Mouse (Mus musculus): ENCODE measurements around the gene Sbno2. TPM values are rescaled to one million over a fixed set of nuclear protein-coding genes. Genes with fewer than 3 reads are reported as not detected.

The Sbno2 gene
- polyA plus RNA-seq, 1 experiment from 2014 or later: 13.2 TPM

GRCm38 (mm10) chr10:80017361-80017760, 88.0 kb downstream of the Sbno2 start:
- no peak overlapping the region for H3K4me2 ChIP-seq (replicated peaks; ENCODE audit: low read depth, low read length)
- H3K27ac ChIP-seq (ENCODE audit: low read length): no peak overlapping the region
- ATAC-seq (ENCODE audit: insufficient number of reproducible peaks, insufficient read depth, low FRiP score, low read depth): no peak
- no peak overlapping the region for H3K4me3 ChIP-seq (ENCODE audit: low read depth, low read length)
- H3K4me1 ChIP-seq (ENCODE audit: control insufficient read depth, insufficient read depth, low read length): peaks cover 22% of the 10 kb centered on the region
- H3K9me3 ChIP-seq (ENCODE audit: control insufficient read depth, low read depth, low read length): no peaks in the 10 kb centered on the region
- 59% methylated on average over 3 of the region's 3 CpGs for WGBS
- H3K9ac ChIP-seq (replicated peaks; ENCODE audit: low read depth, low read length): no peak overlapping the region
- H3K36me3 ChIP-seq (ENCODE audit: control insufficient read depth, insufficient read depth, low read length): no peaks in the 10 kb centered on the region
- H3K27me3 ChIP-seq (ENCODE audit: control insufficient read depth, insufficient read depth, low read length): peaks cover 21% of the 10 kb centered on the region

GRCm38 (mm10) chr10:80016931-80017330, 88.4 kb downstream of the Sbno2 start:
- H3K4me3 ChIP-seq (ENCODE audit: low read depth, low read length): no peak overlapping the region
- no peak overlapping the region for H3K27ac ChIP-seq (ENCODE audit: low read length)
- H3K27me3 ChIP-seq (ENCODE audit: control insufficient read depth, insufficient read depth, low read length): peaks cover 21% of the 10 kb centered on the region
- H3K9ac ChIP-seq (replicated peaks; ENCODE audit: low read depth, low read length): no peak overlapping the region
- H3K36me3 ChIP-seq (ENCODE audit: control insufficient read depth, insufficient read depth, low read length): no peaks in the 10 kb centered on the region
- H3K4me2 ChIP-seq (replicated peaks; ENCODE audit: low read depth, low read length): no peak overlapping the region
- H3K9me3 ChIP-seq (ENCODE audit: control insufficient read depth, low read depth, low read length): no peaks in the 10 kb centered on the region
- ATAC-seq (ENCODE audit: insufficient number of reproducible peaks, insufficient read depth, low FRiP score, low read depth): no peak
- WGBS: 85% methylated on average over 10 of the region's 10 CpGs
- H3K4me1 ChIP-seq (ENCODE audit: control insufficient read depth, insufficient read depth, low read length): peaks cover 22% of the 10 kb centered on the region

GRCm38 (mm10) chr10:80016511-80016910, 88.9 kb downstream of the Sbno2 start, which contains the start of gene Arhgap45:
Arhgap45 (plus strand) TSS chr10:80016653.
- no peak within 1 kb of the TSS for H3K9ac ChIP-seq (replicated peaks; ENCODE audit: low read depth, low read length)
- H3K36me3 ChIP-seq (ENCODE audit: control insufficient read depth, insufficient read depth, low read length): no peaks in the 10 kb centered on the region
- no peak for ATAC-seq (ENCODE audit: insufficient number of reproducible peaks, insufficient read depth, low FRiP score, low read depth)
- peaks cover 21% of the 10 kb centered on the region for H3K27me3 ChIP-seq (ENCODE audit: control insufficient read depth, insufficient read depth, low read length)
- peaks cover 22% of the 10 kb centered on the region for H3K4me1 ChIP-seq (ENCODE audit: control insufficient read depth, insufficient read depth, low read length)
- no peak within 1 kb of the TSS for H3K27ac ChIP-seq (ENCODE audit: low read length)
- 74% methylated on average over 11 of the region's 11 CpGs for WGBS
- H3K4me3 ChIP-seq (ENCODE audit: low read depth, low read length): no peak within 1 kb of the TSS
- no peaks in the 10 kb centered on the region for H3K9me3 ChIP-seq (ENCODE audit: control insufficient read depth, low read depth, low read length)
- H3K4me2 ChIP-seq (replicated peaks; ENCODE audit: low read depth, low read length): no peak within 1 kb of the TSS

- Histone ChIP-seq H3K4me2 (replicated peaks; ENCODE audit: low read depth, low read length) (no peak overlapping the region), H3K4me3 (ENCODE audit: low read depth, low read length) (no peak overlapping the region), H3K27ac (ENCODE audit: low read length) (no peak overlapping the region), H3K4me1 (ENCODE audit: control insufficient read depth, insufficient read depth, low read length) (peaks cover 19% of the 10 kb centered on the region), H3K27me3 (ENCODE audit: control insufficient read depth, insufficient read depth, low read length) (peaks cover 21% of the 10 kb centered on the region), H3K36me3 (ENCODE audit: control insufficient read depth, insufficient read depth, low read length) (no peaks in the 10 kb centered on the region), H3K9ac (replicated peaks; ENCODE audit: low read depth, low read length) (no peak overlapping the region), H3K9me3 (ENCODE audit: control insufficient read depth, low read depth, low read length) (peaks cover 6% of the 10 kb centered on the region)
- no peak for ATAC-seq (ENCODE audit: insufficient number of reproducible peaks, insufficient read depth, low FRiP score, low read depth)
- WGBS: 68% methylated on average over 10 of the region's 10 CpGs
Observed at GRCm38 (mm10) chr10:80015583-80015982, 89.8 kb downstream of the Sbno2 start.

GRCm38 (mm10) chr10:80014484-80015290, 90.7 kb downstream of the Sbno2 start:
- no peaks in the 10 kb centered on the region for H3K36me3 ChIP-seq (ENCODE audit: control insufficient read depth, insufficient read depth, low read length)
- peaks cover 12% of the 10 kb centered on the region for H3K4me1 ChIP-seq (ENCODE audit: control insufficient read depth, insufficient read depth, low read length)
- H3K27ac ChIP-seq (ENCODE audit: low read length): no peak overlapping the region
- H3K4me2 ChIP-seq (replicated peaks; ENCODE audit: low read depth, low read length): no peak overlapping the region
- no peak overlapping the region for H3K9ac ChIP-seq (replicated peaks; ENCODE audit: low read depth, low read length)
- peaks cover 21% of the 10 kb centered on the region for H3K27me3 ChIP-seq (ENCODE audit: control insufficient read depth, insufficient read depth, low read length)
- H3K4me3 ChIP-seq (ENCODE audit: low read depth, low read length): no peak overlapping the region
- peaks cover 10% of the 10 kb centered on the region for H3K9me3 ChIP-seq (ENCODE audit: control insufficient read depth, low read depth, low read length)
- WGBS: 20% methylated on average over 28 of the region's 28 CpGs
- ATAC-seq (ENCODE audit: insufficient number of reproducible peaks, insufficient read depth, low FRiP score, low read depth): no peak

GRCm38 (mm10) chr10:80013609-80014008, 91.8 kb downstream of the Sbno2 start:
- Histone ChIP-seq H3K4me2 (replicated peaks; ENCODE audit: low read depth, low read length) (no peak overlapping the region), H3K9ac (replicated peaks; ENCODE audit: low read depth, low read length) (no peak overlapping the region), H3K27ac (ENCODE audit: low read length) (no peak overlapping the region), H3K9me3 (ENCODE audit: control insufficient read depth, low read depth, low read length) (peaks cover 10% of the 10 kb centered on the region), H3K36me3 (ENCODE audit: control insufficient read depth, insufficient read depth, low read length) (no peaks in the 10 kb centered on the region), H3K27me3 (ENCODE audit: control insufficient read depth, insufficient read depth, low read length) (peaks cover 21% of the 10 kb centered on the region), H3K4me3 (ENCODE audit: low read depth, low read length) (no peak overlapping the region), H3K4me1 (ENCODE audit: control insufficient read depth, insufficient read depth, low read length) (peaks cover 2% of the 10 kb centered on the region; the same call in 1 of the 2 replicates)
- no peak for ATAC-seq (ENCODE audit: insufficient number of reproducible peaks, insufficient read depth, low FRiP score, low read depth)
- 46% methylated on average over 25 of the region's 25 CpGs for WGBS

GRCm38 (mm10) chr10:80011740-80012139, 93.6 kb downstream of the Sbno2 start:
- no peak overlapping the region for H3K27ac ChIP-seq (ENCODE audit: low read length)
- no peak overlapping the region for H3K4me2 ChIP-seq (replicated peaks; ENCODE audit: low read depth, low read length)
- H3K4me1 ChIP-seq (ENCODE audit: control insufficient read depth, insufficient read depth, low read length): no peaks in the 10 kb centered on the region
- H3K27me3 ChIP-seq (ENCODE audit: control insufficient read depth, insufficient read depth, low read length): peaks cover 21% of the 10 kb centered on the region
- H3K9me3 ChIP-seq (ENCODE audit: control insufficient read depth, low read depth, low read length): peaks cover 10% of the 10 kb centered on the region
- no peak overlapping the region for H3K4me3 ChIP-seq (ENCODE audit: low read depth, low read length)
- H3K36me3 ChIP-seq (ENCODE audit: control insufficient read depth, insufficient read depth, low read length): no peaks in the 10 kb centered on the region
- ATAC-seq (ENCODE audit: insufficient number of reproducible peaks, insufficient read depth, low FRiP score, low read depth): no peak
- H3K9ac ChIP-seq (replicated peaks; ENCODE audit: low read depth, low read length): no peak overlapping the region
- 84% methylated on average over 6 of the region's 6 CpGs for WGBS
